Mouse (Mus musculus) megakaryocyte, embryonic 14.5 days (primary cell): ENCODE results near the gene Slc48a1.

ENCODE experiments used
- FLI1 ChIP-seq: IDR thresholded peaks from 2 replicates; pipeline ENCODE4 v1.6.1; 2012; ENCODE audit warnings: low read length, inconsistent platforms, mixed read lengths
- GATA1 ChIP-seq: IDR thresholded peaks from 3 replicates; pipeline ENCODE4 v1.6.1; 2012; ENCODE audit warnings: mixed read lengths, low read length, inconsistent platforms, borderline replicate concordance

GRCm38 (mm10) chr15:97791126-97791700 lies 12.9 kb downstream of the Slc48a1 start:
- TF ChIP-seq GATA1 (no peak), FLI1 (no peak)
